Mouse (Mus musculus): Measurements from ENCODE around the gene Map4k1. TPM values are rescaled to one million over a fixed set of nuclear protein-coding genes. Genes with fewer than 3 reads are reported as not detected.
A peak's percentile ranks its signal among the peaks of the same experiment; 100 is the strongest.

Map4k1 gene
- polyA plus RNA-seq, 1 experiment = 3.6 TPM

DNA sequence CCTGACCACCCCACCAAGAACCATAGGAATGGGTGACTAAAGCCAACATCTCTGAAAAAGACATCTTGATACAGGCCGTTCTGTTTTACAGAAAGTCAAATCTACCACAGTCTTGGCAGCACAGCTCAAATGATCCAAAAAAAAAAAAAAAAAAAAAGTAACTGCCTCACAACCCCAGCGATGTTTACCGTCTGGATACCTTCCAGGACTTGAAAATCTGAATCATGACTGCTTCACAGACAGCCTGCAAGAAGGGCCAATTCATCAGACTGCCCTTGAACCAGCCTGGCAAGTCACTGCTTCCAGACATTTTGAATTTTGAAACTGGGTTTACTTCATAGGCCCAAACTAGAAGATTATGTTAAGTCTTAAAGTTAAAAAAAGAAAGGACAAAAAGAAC lies 29.1 kb upstream of the Map4k1 start:
- H3K27me3 ChIP-seq (ENCODE audit: control insufficient read depth, insufficient read depth, insufficient read length) = no peaks in the 10 kb centered on the region
- TF ChIP-seq MYOG (IDR thresholded peaks at IDR 0.05; ENCODE audit: control insufficient read depth, extremely low read depth, insufficient read length) (no peak), MYOD1 (IDR thresholded peaks at IDR 0.05; ENCODE audit: control insufficient read depth, insufficient read length, low read depth) (no peak), FOSL1 (IDR thresholded peaks at IDR 0.05; ENCODE audit: insufficient read depth, low read length, poor library complexity, severe bottlenecking) (no peak)
- no peak overlapping the region for H3ac ChIP-seq (ENCODE audit: control insufficient read depth, insufficient read length, low read depth)
- no peak overlapping the region for H3K4me3 ChIP-seq (ENCODE audit: insufficient read depth, poor library complexity, severe bottlenecking)
- H3K79me2 ChIP-seq (ENCODE audit: control insufficient read depth, insufficient read depth) = peaks cover 97% of the 10 kb centered on the region
- peaks cover 88% of the 10 kb centered on the region for H3K79me3 ChIP-seq (ENCODE audit: low read depth)
- peaks cover 40% of the 10 kb centered on the region for H3K36me3 ChIP-seq (ENCODE audit: control insufficient read depth, insufficient read depth)

GRCm38 (mm10) chr7:28953476-28954376 lies 28.1 kb upstream of the Map4k1 start:
- no peaks in the 10 kb centered on the region for H3K27me3 ChIP-seq (ENCODE audit: control insufficient read depth, insufficient read depth, insufficient read length)
- peak overlapping the region; percentile 6 for H3ac ChIP-seq (ENCODE audit: control insufficient read depth, insufficient read length, low read depth)
- H3K79me3 ChIP-seq (ENCODE audit: low read depth) = peaks cover 87% of the 10 kb centered on the region
- H3K36me3 ChIP-seq (ENCODE audit: control insufficient read depth, insufficient read depth) = peaks cover 35% of the 10 kb centered on the region
- no peak for TF ChIP-seq MYOG (IDR thresholded peaks at IDR 0.05; ENCODE audit: control insufficient read depth, extremely low read depth, insufficient read length)
- no peak for TF ChIP-seq USF1 (IDR thresholded peaks at IDR 0.05; ENCODE audit: low read depth)
- TF ChIP-seq MAX (IDR thresholded peaks at IDR 0.05) = no peak
- no peak for TF ChIP-seq MYOD1 (IDR thresholded peaks at IDR 0.05; ENCODE audit: control insufficient read depth, insufficient read length, low read depth)
- no peak for TF ChIP-seq CEBPB (IDR thresholded peaks at IDR 0.05; ENCODE audit: low read depth)
- no peak for TF ChIP-seq CTCF (IDR thresholded peaks at IDR 0.05; ENCODE audit: control insufficient read depth, insufficient read depth, insufficient read length)
- no peak for TF ChIP-seq FOSL1 (IDR thresholded peaks at IDR 0.05; ENCODE audit: insufficient read depth, low read length, poor library complexity, severe bottlenecking)
- H3K4me3 ChIP-seq (ENCODE audit: insufficient read depth, poor library complexity, severe bottlenecking) = no peak overlapping the region
- peaks cover 97% of the 10 kb centered on the region for H3K79me2 ChIP-seq (ENCODE audit: control insufficient read depth, insufficient read depth)

DNA sequence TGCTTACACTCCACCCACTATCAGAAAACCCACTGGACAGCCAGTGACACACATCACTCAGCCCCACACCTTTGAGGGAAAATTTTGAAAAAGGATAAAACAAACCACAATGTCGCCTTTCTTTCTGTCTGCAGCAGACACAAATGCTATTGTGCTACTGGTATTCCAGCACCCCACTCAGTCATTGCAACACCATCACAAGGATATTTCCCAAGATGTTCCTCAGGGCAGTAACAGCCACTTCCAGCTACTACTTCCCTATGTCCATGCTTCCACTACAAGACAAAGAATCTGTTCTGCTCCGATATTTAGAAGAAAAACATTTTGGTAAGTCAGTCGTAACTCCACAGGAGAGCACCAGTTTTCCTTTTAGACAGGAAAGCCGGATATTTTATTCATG lies 27.1 kb upstream of the Map4k1 start:
- Histone ChIP-seq H3K27me3 (ENCODE audit: control insufficient read depth, insufficient read depth, insufficient read length) (no peaks in the 10 kb centered on the region), H3K4me3 (ENCODE audit: insufficient read depth, poor library complexity, severe bottlenecking) (no peak overlapping the region), H3K79me2 (ENCODE audit: control insufficient read depth, insufficient read depth) (peaks cover 97% of the 10 kb centered on the region), H3K79me3 (ENCODE audit: low read depth) (peaks cover 87% of the 10 kb centered on the region), H3ac (ENCODE audit: control insufficient read depth, insufficient read length, low read depth) (no peak overlapping the region), H3K36me3 (ENCODE audit: control insufficient read depth, insufficient read depth) (peaks cover 36% of the 10 kb centered on the region)
- TF ChIP-seq CEBPB (IDR thresholded peaks at IDR 0.05; ENCODE audit: low read depth) (peak; percentile 75), MYOD1 (IDR thresholded peaks at IDR 0.05; ENCODE audit: control insufficient read depth, insufficient read length, low read depth) (no peak)

DNA sequence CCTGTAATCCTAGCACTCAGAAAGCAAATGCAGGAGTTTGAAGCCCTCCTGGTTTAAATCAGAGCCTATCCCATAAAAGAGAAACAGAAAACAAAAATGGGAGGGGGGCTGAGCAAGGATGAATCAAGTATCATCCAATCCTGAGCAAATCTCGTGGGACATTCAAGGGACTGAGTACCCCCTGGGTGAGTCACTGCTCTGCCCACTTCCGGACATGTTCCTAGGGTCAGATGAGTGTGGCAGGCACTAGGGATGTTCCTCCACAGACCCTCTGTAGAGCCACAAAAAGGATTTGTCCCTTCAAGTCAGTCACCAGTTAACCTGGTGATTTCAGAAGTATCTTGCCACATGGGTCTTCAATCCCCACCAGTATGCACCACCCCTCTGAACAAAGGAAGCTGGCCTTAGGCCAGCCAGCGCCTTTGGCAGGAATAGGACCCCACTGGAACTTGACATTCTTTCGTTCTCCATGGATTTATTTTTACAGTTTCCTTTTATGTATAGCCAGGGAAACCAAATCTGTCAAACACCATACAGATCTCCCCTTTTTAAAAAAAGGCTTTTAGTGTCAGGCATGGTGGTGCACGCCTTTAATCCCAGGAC lies 26.5 kb upstream of the Map4k1 start:
- Histone ChIP-seq H3ac (ENCODE audit: control insufficient read depth, insufficient read length, low read depth) (peak overlapping the region; percentile 26), H3K36me3 (ENCODE audit: control insufficient read depth, insufficient read depth) (peaks cover 32% of the 10 kb centered on the region), H3K79me2 (ENCODE audit: control insufficient read depth, insufficient read depth) (peaks cover 97% of the 10 kb centered on the region), H3K4me3 (ENCODE audit: insufficient read depth, poor library complexity, severe bottlenecking) (no peak overlapping the region), H3K79me3 (ENCODE audit: low read depth) (peaks cover 87% of the 10 kb centered on the region), H3K27me3 (ENCODE audit: control insufficient read depth, insufficient read depth, insufficient read length) (no peaks in the 10 kb centered on the region)
- TF ChIP-seq FOSL1 (IDR thresholded peaks at IDR 0.05; ENCODE audit: insufficient read depth, low read length, poor library complexity, severe bottlenecking) (peak; percentile 38), CTCF (IDR thresholded peaks at IDR 0.05; ENCODE audit: control insufficient read depth, insufficient read depth, insufficient read length) (no peak), MYOD1 (IDR thresholded peaks at IDR 0.05; ENCODE audit: control insufficient read depth, insufficient read length, low read depth) (no peak)

DNA sequence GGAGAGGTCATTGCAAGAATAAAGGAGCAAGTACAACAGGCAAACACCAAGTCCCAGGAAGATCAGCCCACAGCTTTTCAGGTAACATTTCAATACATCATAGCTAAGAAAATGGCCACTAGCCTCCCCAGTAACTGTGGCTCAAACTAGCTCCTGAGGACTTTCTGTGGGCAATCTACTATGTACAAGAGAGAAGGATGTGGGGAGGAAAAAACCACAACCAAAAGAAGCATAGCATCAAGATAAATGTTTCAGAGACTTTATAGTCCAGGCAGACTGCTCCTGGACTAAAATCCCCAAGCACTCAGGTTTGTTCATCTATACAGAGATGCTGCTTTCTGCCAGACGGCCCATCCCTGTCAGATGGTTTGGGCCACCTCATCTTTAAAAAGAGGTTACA lies 25.6 kb upstream of the Map4k1 start:
- Histone ChIP-seq H3K27me3 (ENCODE audit: control insufficient read depth, insufficient read depth, insufficient read length) (no peaks in the 10 kb centered on the region), H3K79me2 (ENCODE audit: control insufficient read depth, insufficient read depth) (peaks cover 97% of the 10 kb centered on the region), H3K4me3 (ENCODE audit: insufficient read depth, poor library complexity, severe bottlenecking) (no peak overlapping the region), H3K79me3 (ENCODE audit: low read depth) (peaks cover 87% of the 10 kb centered on the region), H3ac (ENCODE audit: control insufficient read depth, insufficient read length, low read depth) (peak overlapping the region; percentile 40), H3K36me3 (ENCODE audit: control insufficient read depth, insufficient read depth) (peaks cover 24% of the 10 kb centered on the region)
- TF ChIP-seq MAX (IDR thresholded peaks at IDR 0.05) (no peak), CEBPB (IDR thresholded peaks at IDR 0.05; ENCODE audit: low read depth) (no peak)

DNA sequence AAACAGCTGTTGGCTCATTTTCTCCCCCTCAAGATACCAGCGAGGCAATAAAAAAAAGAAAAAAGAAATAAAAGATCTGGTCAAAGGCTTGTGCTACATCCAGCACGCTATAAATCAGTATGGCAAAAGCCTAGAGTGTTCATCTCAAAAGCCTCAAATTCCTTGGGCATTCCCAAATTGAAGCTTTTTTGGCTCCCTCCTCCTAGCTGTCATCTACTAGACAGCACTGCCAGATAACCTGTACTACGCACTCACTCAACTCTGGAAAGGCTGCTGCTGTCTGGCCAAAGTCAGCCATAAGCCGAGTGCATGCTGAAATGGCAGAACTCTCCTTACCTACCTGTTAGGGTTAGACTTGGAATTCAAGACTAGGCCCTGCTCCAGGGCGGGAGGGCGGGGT lies 24.6 kb upstream of the Map4k1 start:
- peaks cover 20% of the 10 kb centered on the region for H3K36me3 ChIP-seq (ENCODE audit: control insufficient read depth, insufficient read depth)
- H3K79me2 ChIP-seq (ENCODE audit: control insufficient read depth, insufficient read depth) = peaks cover 95% of the 10 kb centered on the region
- TF ChIP-seq MAX (IDR thresholded peaks at IDR 0.05) (no peak), MYOD1 (IDR thresholded peaks at IDR 0.05; ENCODE audit: control insufficient read depth, insufficient read length, low read depth) (no peak), CTCF (IDR thresholded peaks at IDR 0.05; ENCODE audit: control insufficient read depth, insufficient read depth, insufficient read length) (no peak), FOSL1 (IDR thresholded peaks at IDR 0.05; ENCODE audit: insufficient read depth, low read length, poor library complexity, severe bottlenecking) (no peak), CEBPB (IDR thresholded peaks at IDR 0.05; ENCODE audit: low read depth) (no peak), MYOG (IDR thresholded peaks at IDR 0.05; ENCODE audit: control insufficient read depth, extremely low read depth, insufficient read length) (no peak), USF1 (IDR thresholded peaks at IDR 0.05; ENCODE audit: low read depth) (no peak)
- H3K27me3 ChIP-seq (ENCODE audit: control insufficient read depth, insufficient read depth, insufficient read length) = no peaks in the 10 kb centered on the region
- no peak overlapping the region for H3K4me3 ChIP-seq (ENCODE audit: insufficient read depth, poor library complexity, severe bottlenecking)
- H3K79me3 ChIP-seq (ENCODE audit: low read depth) = peaks cover 84% of the 10 kb centered on the region
- H3ac ChIP-seq (ENCODE audit: control insufficient read depth, insufficient read length, low read depth) = no peak overlapping the region
